ENCODE assay signal across 9 mouse cellular contexts in genomic region chr1:131260309-131260656, GRCm38 (mm10). TPM values are rescaled to one million over a fixed set of nuclear protein-coding genes. Genes with fewer than 3 reads are reported as not detected.
A peak's percentile ranks its signal among the peaks of the same experiment; 100 is the strongest.
DNase-seq lines count a peak whose midpoint lies in the region; ATAC-seq lines count a peak whose summit lies in the region.
"Had no signal": no experiment of that assay in that cellular context is flagged by ENCODE, and none has a peak within 500 bp of the region (broad histone marks: within the 10 kb centered on the region; RNA-seq: fewer than 3 reads in every experiment).

No protein-coding gene starts in this region.

- H3K27me3 ChIP-seq in forebrain, embryonic 12.5 days: no peaks in the 10 kb centered on the region; the same call in 1 of the 2 replicates
- no peaks in the 10 kb centered on the region for H3K27me3 ChIP-seq in intestine, embryonic 16.5 days (replicated peaks; ENCODE audit: control insufficient read depth, insufficient read depth, low read length)

- no peak overlapping the region for H3K27ac ChIP-seq in forebrain, embryonic 12.5 days
- H3K27ac ChIP-seq in intestine, embryonic 16.5 days (ENCODE audit: low read length): no peak overlapping the region
- H3K27ac ChIP-seq: stomach, embryonic 15.5 days had no signal

- DNase-seq in ovary, postnatal 36 days (ENCODE audit: low spot score): peak; percentile 64
- DNase-seq in ovary, postnatal 10 days (ENCODE audit: low spot score): no peak
- peak; percentile 75 for DNase-seq in c-Kit-positive CD71-negative TER-119-negative erythroid progenitor cells, embryonic 14.5 days (ENCODE audit: low read depth)
- DNase-seq in lung, adult 18-20 months: peak; percentile 60 to 67
- DNase-seq in right cerebral cortex, adult 2 months (ENCODE audit: low spot score in 2 of 2): peak; percentile 75 to 79
- peak; percentile 62 to 67 for DNase-seq in urinary bladder, postnatal 36 days (ENCODE audit: low spot score in 2 of 2)

- ATAC-seq in forebrain, embryonic 12.5 days (ENCODE audit: low FRiP score): 0 out of 2 replicates have a peak, but pooled peaks have one; percentile 23
- peak; percentile 36; the same call in 1 of the 2 replicates for ATAC-seq in intestine, embryonic 16.5 days

- no peaks in the 10 kb centered on the region for H3K36me3 ChIP-seq in forebrain, embryonic 12.5 days (replicated peaks)
- no peaks in the 10 kb centered on the region for H3K36me3 ChIP-seq in intestine, embryonic 16.5 days (ENCODE audit: control insufficient read depth, insufficient read depth, low read length)
- H3K36me3 ChIP-seq: stomach, embryonic 15.5 days had no signal

- no peak overlapping the region for H3K4me3 ChIP-seq in forebrain, embryonic 12.5 days (replicated peaks)
- no peak overlapping the region for H3K4me3 ChIP-seq in intestine, embryonic 16.5 days (ENCODE audit: low read length)
- H3K4me3 ChIP-seq: stomach, embryonic 15.5 days had no signal

- WGBS in forebrain, embryonic 12.5 days: 31% methylated on average over 10 of the region's 10 CpGs
- WGBS in intestine, embryonic 16.5 days: 33% methylated on average over 10 of the region's 10 CpGs

- H3K4me2 ChIP-seq in forebrain, embryonic 12.5 days: no peak overlapping the region
- H3K4me2 ChIP-seq in intestine, embryonic 16.5 days (ENCODE audit: low read depth, low read length): no peak overlapping the region
- H3K4me2 ChIP-seq: stomach, embryonic 15.5 days had no signal

- 0 out of 2 replicates have a peak, but pooled peaks cover 2% of the 10 kb centered on the region for H3K4me1 ChIP-seq in forebrain, embryonic 12.5 days
- H3K4me1 ChIP-seq in intestine, embryonic 16.5 days (ENCODE audit: control insufficient read depth, insufficient read depth, low read length): no peaks in the 10 kb centered on the region
- H3K4me1 ChIP-seq: stomach, embryonic 15.5 days had no signal

- no peaks in the 10 kb centered on the region for H3K9me3 ChIP-seq in forebrain, embryonic 12.5 days
- no peaks in the 10 kb centered on the region for H3K9me3 ChIP-seq in intestine, embryonic 16.5 days (ENCODE audit: control insufficient read depth, low read length)
- H3K9me3 ChIP-seq: stomach, embryonic 15.5 days had no signal

- no peak overlapping the region for H3K9ac ChIP-seq in forebrain, embryonic 12.5 days
- no peak overlapping the region for H3K9ac ChIP-seq in intestine, embryonic 16.5 days (ENCODE audit: low read depth, low read length)
- H3K9ac ChIP-seq: stomach, embryonic 15.5 days had no signal

RNA-seq across cellular contexts. Expression of gene Rassf5, which starts 15.2 kb away (rescaled TPM):
- 0.98 and 1.1 TPM in 2 replicates for polyA plus RNA-seq in forebrain, embryonic 12.5 days (2016; fragmentation: Nextera tagmentation; extraction: Ambion mirVana)
- polyA plus RNA-seq in intestine, embryonic 16.5 days (2015; fragmentation: Nextera tagmentation; extraction: Ambion mirVana): 3.5 and 4.1 TPM in 2 replicates

RNA-seq across cellular contexts. Expression of gene Ikbke, which starts 19.1 kb away (rescaled TPM):
- 0.72 and 0.88 TPM in 2 replicates for polyA plus RNA-seq in forebrain, embryonic 12.5 days (2016; fragmentation: Nextera tagmentation; extraction: Ambion mirVana)
- polyA plus RNA-seq in intestine, embryonic 16.5 days (2015; fragmentation: Nextera tagmentation; extraction: Ambion mirVana): 13.0 and 13.8 TPM in 2 replicates
